Comparison of ENCODE assay signal across 8 mouse cellular contexts in the genomic region with DNA sequence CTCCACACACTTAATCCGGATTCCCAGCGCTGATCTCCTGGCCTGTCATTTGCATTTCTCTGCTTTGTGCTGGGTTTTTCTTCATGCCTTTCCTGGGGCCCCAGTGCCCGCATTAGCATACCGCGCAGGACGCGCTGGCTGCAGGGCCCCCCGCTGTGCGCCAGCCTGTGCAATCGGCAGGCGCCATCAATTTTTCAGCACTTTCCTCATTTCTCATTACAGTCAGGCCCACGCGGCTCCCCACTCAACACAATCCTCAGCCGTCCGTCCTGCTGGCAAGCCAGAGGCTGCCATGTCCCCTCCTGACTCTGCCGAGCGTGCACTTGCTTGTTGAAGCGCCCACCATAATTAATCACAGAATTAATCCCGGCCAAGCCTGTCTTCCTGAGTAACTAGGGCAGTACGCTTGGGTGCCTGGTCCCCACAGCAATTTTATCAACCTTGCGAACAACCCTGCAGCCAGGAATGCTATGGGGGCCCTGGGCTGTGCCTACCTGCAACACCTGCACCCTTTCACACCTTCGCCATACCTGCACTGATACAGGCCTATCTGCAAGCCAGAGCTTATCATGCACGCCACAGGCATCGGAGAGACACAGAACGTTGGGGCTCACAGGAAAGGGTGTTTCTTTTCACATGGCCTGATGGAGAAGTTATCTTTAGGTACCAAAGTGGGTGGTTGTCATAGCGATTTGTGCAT. TPM values are rescaled to one million over a fixed set of nuclear protein-coding genes. Genes with fewer than 3 reads are reported as not detected.
DNase-seq lines count a peak whose midpoint lies in the region; ATAC-seq and TF ChIP-seq lines count a peak whose summit lies in the region.

No protein-coding gene starts in this region.

- peaks cover 23% of the 10 kb centered on the region for H3K9me3 ChIP-seq in heart, embryonic 13.5 days
- H3K9me3 ChIP-seq in forebrain, embryonic 15.5 days: peaks cover 8% of the 10 kb centered on the region; the same call in 1 of the 2 replicates

- peak overlapping the region; percentile 65 for H3K9ac ChIP-seq in heart, embryonic 13.5 days
- peak overlapping the region; percentile 36 for H3K9ac ChIP-seq in forebrain, embryonic 15.5 days (replicated peaks)

- DNase-seq in heart, adult 18-20 months: no peak
- peak; percentile 82 for DNase-seq in cerebellum, adult 11-12 months
- DNase-seq in left cerebral cortex, postnatal 25 days (ENCODE audit: low spot score in 2 of 2): peak; percentile 53 to 61
- peak; percentile 95 for DNase-seq in retina, postnatal 1 day
- no peak for DNase-seq in thymus, postnatal 10 days (ENCODE audit: low spot score in 2 of 2)
- no peak for DNase-seq in gastrocnemius, adult 2 months

- H3K4me1 ChIP-seq in heart, embryonic 13.5 days: peaks cover 10% of the 10 kb centered on the region
- H3K4me1 ChIP-seq in forebrain, embryonic 15.5 days: peaks cover 17% of the 10 kb centered on the region

- TF ChIP-seq CTCF in gastrocnemius, adult 2 months (IDR thresholded peaks at IDR 0.05): no peak

- no peaks in the 10 kb centered on the region for H3K36me3 ChIP-seq in heart, embryonic 13.5 days
- H3K36me3 ChIP-seq in forebrain, embryonic 15.5 days: no peaks in the 10 kb centered on the region

- no peak for ATAC-seq in heart, embryonic 13.5 days (ENCODE audit: extremely low read depth, insufficient number of reproducible peaks, low FRiP score, low TSS enrichment)
- peak; percentile 94 for ATAC-seq in forebrain, embryonic 15.5 days (replicated peaks)

- intact Hi-C loops in left cerebral cortex, postnatal 25 days (cut with DNase I): no loop called here
- intact Hi-C loops in gastrocnemius, adult 2 months (cut with DNase I): no loop called here

- peak overlapping the region; percentile 44 for H3K4me3 ChIP-seq in heart, embryonic 13.5 days
- H3K4me3 ChIP-seq in forebrain, embryonic 15.5 days: peak overlapping the region; percentile 26
- no peak overlapping the region for H3K4me3 ChIP-seq in gastrocnemius, adult 2 months

- H3K27me3 ChIP-seq in heart, embryonic 13.5 days (replicated peaks): peaks cover 31% of the 10 kb centered on the region
- H3K27me3 ChIP-seq in forebrain, embryonic 15.5 days: no peaks in the 10 kb centered on the region

- 7% methylated on average over 26 of the region's 26 CpGs for WGBS in heart, embryonic 13.5 days
- 4% methylated on average over 26 of the region's 26 CpGs for WGBS in forebrain, embryonic 15.5 days

- peak overlapping the region; percentile 70 for H3K4me2 ChIP-seq in heart, embryonic 13.5 days
- peak overlapping the region; percentile 45 for H3K4me2 ChIP-seq in forebrain, embryonic 15.5 days (replicated peaks)

- no peak overlapping the region for H3K27ac ChIP-seq in heart, embryonic 13.5 days (replicated peaks)
- H3K27ac ChIP-seq in forebrain, embryonic 15.5 days (replicated peaks): peak overlapping the region; percentile 66
- no peak overlapping the region for H3K27ac ChIP-seq in gastrocnemius, adult 2 months

RNA-seq across cellular contexts. Expression of a gene that starts 48.6 kb away (rescaled TPM):
- polyA plus RNA-seq in heart, embryonic 13.5 days (2015; fragmentation: Nextera tagmentation; extraction: Ambion mirVana): 425 and 468 TPM in 2 replicates
- 100 to 1,000 TPM; 310 to 313 TPM for total RNA-seq in heart, adult 18-20 months (2021)
- 406 and 432 TPM in 2 replicates for polyA plus RNA-seq in forebrain, embryonic 15.5 days (2015; fragmentation: Nextera tagmentation; extraction: Ambion mirVana)
- 100 to 1,000 TPM; 244 to 268 TPM for total RNA-seq in left cerebral cortex, postnatal 25 days (2021)
- 100 to 1,000 TPM; 290 to 372 TPM for total RNA-seq in gastrocnemius, adult 2 months (2021)

Comparison
In these comparisons a context has a peak if more than half of its experiments do, and no peak if none do; other contexts are left out.
1. DNase-seq: peak in cerebellum, adult 11-12 months (single experiment), left cerebral cortex, postnatal 25 days (2 of 2) and retina, postnatal 1 day (single experiment); none in heart, adult 18-20 months (0 of 2), thymus, postnatal 10 days (0 of 2) and gastrocnemius, adult 2 months (single experiment).